Mouse (Mus musculus) spleen, postnatal 36 days (tissue): Measurements from ENCODE around the gene Chp2.

ENCODE experiments used
- DNase-seq, 2 experiments: peaks; one replicate each; pipeline ENCODE4 v3.0.0; 2022; ENCODE audit warnings: low spot score in 2 of 2, mixed read lengths in 1 of 2

The Chp2 gene

GRCm38 (mm10) chr7:122219315-122219801, at the start of gene Chp2:
Gene Chp2 (plus strand): TSS chr7:122219496.
- peak; percentile 13 to 24 for DNase-seq

DNA sequence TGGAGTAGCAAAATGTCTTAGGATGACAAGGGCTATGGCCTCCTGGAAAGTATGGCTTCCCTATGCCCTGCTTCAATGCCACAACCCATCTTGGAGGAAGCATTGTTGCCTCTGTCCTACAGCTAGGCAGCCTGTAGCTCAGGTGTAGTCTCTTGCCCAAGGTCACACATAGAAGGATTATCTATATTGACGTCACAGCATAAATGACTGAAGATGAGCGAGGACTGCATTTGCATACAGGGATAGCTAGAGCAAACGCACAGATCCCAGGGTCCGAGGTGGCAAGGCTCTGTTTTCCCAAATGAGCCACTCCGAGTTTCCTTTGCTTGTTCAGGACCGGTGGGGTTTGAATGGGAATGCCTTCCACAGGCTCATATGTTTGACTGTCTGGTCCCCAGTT, 48.6 kb upstream of the Chp2 start:
- DNase-seq, result no peak

DNA sequence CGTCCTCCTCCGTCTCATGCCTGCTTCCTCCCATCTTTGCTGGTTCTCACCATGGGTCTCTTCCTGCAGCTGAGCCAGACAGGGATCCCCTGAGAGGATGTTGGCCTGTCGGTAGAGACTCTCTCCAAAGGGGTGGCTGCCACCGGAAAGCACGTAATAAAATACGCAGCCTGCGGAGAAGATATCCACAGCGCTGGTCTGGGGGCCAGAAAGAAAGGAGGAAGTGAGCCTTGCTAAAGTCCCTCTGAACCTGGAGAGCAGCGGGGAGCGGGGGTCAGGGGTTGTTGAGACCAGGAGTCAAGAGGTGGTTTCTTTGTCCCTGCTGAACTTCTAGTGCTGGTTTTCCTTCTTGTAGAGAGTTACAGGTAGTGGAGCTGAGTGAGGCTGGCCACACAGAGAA, 47.7 kb upstream of the Chp2 start:
- DNase-seq, result no peak

- no peak for DNase-seq
These were observed 38.6 kb upstream of the Chp2 start for GRCm38 (mm10) chr7:122180720-122181119.

GRCm38 (mm10) chr7:122184569-122184968, 34.7 kb upstream of the Chp2 start:
- no peak for DNase-seq

GRCm38 (mm10) chr7:122186043-122186442, 33.3 kb upstream of the Chp2 start, which contains the start of gene Ern2:
Gene Ern2 (minus strand): TSS chr7:122186207.
- no peak for DNase-seq

DNA sequence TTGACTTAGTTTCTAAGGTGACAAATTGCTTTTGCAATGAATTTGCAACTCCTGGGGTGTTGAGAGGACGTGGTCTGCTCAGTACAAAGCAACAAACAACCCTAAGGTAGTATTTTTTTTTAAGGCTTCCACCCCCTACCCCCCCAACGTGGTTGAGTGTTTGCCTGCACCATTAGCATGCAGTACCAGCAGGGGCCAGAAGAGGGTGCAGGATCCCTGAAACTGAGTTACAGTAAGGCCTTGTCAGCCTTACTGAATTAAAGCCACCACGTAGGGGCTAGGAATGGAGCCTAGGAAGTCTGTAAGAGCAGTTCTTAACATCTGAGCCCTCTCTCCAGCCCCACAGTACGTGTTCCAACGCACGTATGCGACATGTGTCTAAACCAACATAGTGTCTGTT, 29.8 kb upstream of the Chp2 start:
- DNase-seq, result no peak

DNA sequence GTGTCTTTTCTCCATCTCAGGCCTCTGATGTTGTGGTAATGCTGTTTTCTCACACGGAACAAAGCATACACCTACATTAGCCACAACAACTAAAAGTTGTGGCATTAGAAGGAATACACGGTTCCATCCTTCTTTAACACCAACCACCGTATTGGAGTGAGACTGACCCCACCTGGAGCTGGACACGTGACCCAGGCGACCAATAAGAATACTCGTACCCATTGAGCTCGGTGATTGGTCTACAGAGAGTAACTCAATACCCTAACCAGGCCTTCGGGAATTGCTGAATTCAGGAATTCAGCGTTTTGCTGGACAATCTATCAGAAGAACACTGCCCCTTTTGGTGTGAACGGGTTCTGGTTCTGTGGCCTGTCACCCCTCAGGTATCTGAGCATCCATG, 28.2 kb upstream of the Chp2 start:
- DNase-seq, result no peak

DNA sequence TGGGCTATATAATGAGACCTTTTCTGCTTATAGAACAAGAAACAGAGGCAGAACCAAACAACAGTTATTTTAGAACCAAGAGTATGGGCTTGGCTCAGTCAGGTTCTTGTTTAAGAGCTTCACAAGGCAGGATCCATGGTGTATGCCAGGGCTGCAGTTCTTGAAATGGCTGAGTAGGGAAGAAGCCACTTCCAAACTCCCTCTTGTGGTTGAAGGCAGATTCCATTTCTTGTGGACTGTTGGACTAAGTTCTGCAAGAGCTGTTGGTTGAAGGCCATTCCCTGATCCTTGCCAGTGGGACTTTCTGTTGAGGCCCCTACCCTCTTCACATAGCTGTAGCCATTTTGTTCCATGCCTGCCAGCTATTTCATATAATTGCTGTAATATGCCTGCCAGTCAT, 25.4 kb upstream of the Chp2 start:
- no peak for DNase-seq

DNA sequence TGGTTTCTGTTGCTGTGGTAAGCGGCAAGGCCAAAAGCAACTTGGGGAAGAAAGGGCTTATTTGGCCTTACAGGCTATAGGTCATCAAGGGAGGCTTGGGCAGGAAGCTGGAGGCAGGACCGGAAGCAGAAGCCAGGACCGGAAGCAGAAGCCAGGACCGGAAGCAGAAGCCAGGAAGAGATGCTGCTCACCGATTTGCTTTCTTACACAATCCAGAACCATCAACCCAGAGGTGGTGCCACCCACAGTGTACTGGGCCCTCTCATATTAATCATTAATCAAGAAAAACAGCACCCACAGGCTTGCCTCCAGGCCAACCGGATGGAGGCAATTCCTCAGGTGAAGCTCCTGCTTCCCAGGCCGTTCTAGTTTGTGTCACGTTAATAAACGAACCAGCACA, 22.5 kb upstream of the Chp2 start:
- DNase-seq, result no peak

GRCm38 (mm10) chr7:122197306-122197705, 22.0 kb upstream of the Chp2 start:
- DNase-seq, result peak; percentile 27 to 35

DNA sequence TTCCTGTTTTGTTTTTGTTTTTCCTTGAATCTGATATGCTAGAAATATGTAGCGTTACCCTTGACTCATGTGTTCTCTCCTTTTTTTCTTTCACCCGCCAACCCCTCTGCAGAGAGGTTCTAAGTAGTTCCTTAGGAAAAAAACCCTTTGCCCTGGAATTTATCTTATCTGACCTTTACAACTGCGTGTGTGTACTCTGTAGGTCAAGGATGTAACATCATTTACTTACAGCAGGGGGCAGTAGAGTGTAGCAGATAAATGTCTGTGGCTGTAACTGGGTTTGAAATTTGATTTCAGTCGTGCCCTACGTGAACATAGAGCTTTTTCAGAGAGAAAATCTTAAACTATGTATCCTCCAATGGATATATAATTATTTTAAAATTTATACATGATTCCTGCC, 20.0 kb upstream of the Chp2 start:
- DNase-seq, result peak in 1 of 2 experiments; percentile 19

DNA sequence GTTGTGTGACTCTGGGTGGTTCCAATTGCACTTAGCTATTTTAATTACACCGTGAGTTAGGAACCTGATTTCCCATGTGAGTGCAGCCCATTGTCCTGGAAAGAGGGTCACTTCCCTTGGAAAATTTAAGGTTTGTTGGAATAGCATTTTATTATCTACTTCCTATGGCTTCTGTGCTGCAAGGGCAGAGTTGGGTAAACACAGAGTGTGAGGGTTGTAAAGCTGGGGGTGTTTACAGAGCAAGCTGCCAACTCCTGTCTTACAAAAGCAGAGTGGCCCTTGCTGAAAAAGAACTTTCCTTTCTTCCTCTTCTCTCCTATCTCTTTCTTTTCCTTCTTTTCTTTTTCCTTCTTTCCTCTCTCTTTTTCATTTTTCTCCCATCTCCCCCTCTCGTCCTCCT, 15.4 kb upstream of the Chp2 start:
- no peak for DNase-seq

DNA sequence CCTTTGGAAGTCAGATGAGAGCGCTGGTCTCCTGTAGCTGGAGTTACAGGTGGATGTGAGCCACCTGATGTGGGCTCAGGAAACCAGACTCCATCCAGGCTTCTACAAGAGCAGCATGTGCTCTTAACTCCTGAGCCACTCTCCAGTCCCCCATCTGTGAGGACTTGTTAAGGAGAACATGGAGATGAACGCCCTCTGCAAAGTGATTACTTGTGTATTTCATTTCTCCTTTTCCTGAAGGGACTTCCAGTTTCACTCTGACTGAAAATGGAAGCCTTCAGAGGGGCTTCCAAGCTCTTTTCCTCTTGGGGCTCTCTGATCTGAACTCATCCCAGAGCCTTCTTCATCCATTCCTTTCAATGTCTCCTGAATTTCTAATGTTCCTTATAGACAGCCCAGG, 13.2 kb upstream of the Chp2 start:
- no peak for DNase-seq

DNA sequence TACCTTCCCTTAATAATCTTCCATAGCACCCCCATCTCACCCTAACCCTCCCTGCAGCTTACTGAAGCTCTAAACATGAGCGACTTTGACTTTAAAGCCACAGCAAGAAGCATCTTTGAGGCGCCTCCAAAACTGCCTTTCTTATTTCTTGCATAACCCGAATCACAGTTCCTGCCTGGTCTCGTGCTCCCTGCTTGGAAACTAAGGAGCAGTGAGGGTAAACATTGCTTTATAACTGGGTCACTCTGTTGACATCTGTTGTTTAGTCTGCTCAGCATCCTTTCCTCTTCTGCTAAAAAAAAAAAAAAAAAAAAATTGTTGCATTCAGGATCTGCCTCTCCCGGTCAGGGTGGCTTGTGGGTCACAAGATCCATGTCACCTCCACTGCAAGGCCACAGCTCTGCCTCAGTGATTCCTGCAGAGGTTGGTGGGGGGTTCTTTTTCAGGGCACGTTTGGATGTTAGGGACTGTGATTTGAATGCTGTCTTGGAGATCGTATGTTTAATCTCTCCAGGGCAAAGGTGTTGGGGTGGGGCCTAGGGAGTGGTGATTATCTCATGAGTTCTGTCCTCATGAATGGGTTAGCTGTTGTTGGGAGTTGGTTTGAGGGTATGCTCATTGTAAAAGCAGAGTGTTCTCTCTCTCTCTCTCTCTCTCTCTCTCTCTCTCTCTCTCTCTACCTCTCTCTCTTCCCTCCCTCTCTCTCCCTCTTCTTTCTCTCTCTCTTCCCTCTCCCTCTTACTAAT, 10.8 kb upstream of the Chp2 start:
- DNase-seq, result no peak

GRCm38 (mm10) chr7:122226020-122226742, 6.9 kb downstream of the Chp2 start:
- no peak for DNase-seq

GRCm38 (mm10) chr7:122226744-122227143, 7.4 kb downstream of the Chp2 start:
- DNase-seq, result no peak

DNA sequence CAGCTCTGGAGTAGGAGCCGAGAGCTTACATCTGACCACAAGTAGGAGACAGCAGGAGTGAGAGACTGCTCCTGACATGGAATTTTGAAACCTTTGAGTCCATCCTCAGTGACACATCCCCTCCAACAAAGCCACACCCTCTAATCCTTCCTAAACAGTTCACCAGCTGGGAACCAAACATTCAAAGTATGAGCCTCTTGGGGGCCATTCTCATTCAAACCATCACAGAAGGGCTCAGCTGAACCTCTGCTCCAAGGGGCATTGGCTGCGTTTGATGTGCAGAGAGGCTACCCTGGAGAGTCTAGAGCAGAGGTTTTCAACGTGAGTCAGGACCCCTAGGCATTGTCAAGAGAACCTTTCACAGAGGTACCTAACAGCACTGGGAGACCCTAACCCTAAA, 10.0 kb downstream of the Chp2 start:
- DNase-seq, result no peak

DNA sequence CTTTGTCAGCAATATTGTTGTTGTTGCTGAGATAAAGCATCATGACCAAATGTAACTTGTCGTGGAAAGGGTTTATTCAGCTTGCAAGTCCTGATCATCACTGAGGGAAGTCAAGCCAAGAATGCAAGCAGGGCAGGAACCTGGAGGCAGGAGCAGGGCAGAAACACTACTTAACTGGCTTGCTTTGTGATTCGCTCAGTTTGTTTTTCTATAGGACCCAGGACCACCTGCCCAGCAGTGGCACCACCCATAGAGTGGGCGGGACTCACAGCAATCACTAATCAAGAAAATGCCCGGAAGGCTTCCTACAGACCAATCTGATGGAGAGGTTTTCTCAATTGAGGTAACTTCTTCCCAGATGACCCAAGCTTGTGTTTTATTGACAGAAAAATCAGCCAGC, 10.6 kb downstream of the Chp2 start:
- no peak for DNase-seq

DNA sequence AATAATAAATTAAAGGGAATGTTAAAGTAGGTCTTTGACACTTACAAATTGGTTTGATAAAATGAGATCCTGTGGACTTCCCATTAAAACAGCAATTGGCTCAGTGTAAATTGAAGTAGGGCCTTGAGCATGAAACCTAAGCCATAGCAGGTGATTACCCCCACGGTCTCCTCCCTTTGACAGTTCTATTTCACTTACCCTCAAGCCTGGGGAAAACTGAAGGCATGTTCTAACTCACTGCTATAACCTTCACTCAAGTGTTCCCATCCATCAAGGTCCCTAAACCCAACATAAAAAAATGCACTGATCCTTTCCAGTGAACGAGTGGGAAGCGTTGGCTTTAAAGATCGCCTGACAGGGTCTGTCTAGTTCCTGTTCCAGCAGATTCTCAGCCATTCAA, 11.6 kb downstream of the Chp2 start:
- no peak for DNase-seq

GRCm38 (mm10) chr7:122238939-122239338, 19.6 kb downstream of the Chp2 start:
- no peak for DNase-seq

DNA sequence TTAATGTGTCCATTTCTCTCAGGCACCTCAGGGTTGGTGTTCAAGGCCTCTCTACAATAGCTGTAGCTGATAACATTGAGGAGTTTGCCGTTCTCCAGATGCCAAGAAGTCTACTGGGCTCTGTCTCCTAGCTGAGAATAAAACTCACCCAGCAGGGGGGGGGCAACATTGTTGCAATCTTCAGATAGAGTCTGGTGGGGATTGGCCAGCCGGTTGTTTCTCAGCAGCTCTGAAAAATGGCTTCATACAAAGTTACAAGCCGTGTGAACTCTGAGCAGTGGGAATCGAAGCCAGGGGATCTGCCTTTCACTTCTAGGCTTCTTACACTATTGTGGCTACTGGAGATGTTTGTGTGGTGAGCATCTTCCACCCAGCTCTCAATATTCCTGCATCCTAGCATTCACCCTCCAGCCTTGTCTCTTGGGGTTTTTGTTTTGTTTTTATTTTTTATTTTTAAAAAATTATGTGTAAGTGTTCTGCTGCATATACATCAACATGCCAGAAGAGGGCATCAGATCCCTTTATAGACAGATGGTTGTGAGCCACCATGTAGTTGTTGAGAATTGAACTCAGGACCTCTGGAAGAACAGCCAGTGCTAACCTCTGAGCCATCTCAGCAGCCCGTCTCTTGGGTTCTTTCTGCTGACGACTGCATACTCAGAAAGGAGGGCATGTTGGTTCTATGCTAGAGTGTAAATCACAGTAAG, 21.3 kb downstream of the Chp2 start:
- DNase-seq, result no peak

- DNase-seq, result peak; percentile 39 to 60
These were observed 23.0 kb downstream of the Chp2 start for GRCm38 (mm10) chr7:122242260-122242659.
